In genomic region chr13:60225736-60226135, GRCm38 (mm10) we compare ENCODE assay signal across 9 mouse cellular contexts. TPM values are rescaled to one million over a fixed set of nuclear protein-coding genes. Genes with fewer than 3 reads are reported as not detected.
DNase-seq lines count a peak whose midpoint lies in the region; ATAC-seq and TF ChIP-seq lines count a peak whose summit lies in the region.
"Had no signal": no experiment of that assay in that cellular context is flagged by ENCODE, and none has a peak within 500 bp of the region (broad histone marks: within the 10 kb centered on the region; RNA-seq: fewer than 3 reads in every experiment).

No protein-coding gene starts in this region.

- peak overlapping the region; percentile 41; the same call in 1 of the 2 replicates for H3K27ac ChIP-seq in intestine, postnatal 0 days (ENCODE audit: low read depth, low read length)
- H3K27ac ChIP-seq in stomach, embryonic 14.5 days (ENCODE audit: low read length): peak overlapping the region; percentile 84
- H3K27ac ChIP-seq: liver, embryonic 14.5 days had no signal

- no peaks in the 10 kb centered on the region for H3K36me3 ChIP-seq in intestine, postnatal 0 days (ENCODE audit: control insufficient read depth, insufficient read depth)
- H3K36me3 ChIP-seq in stomach, embryonic 14.5 days (ENCODE audit: control insufficient read depth, insufficient read depth, low read length): no peaks in the 10 kb centered on the region

- H3K4me1 ChIP-seq in intestine, postnatal 0 days (replicated peaks; ENCODE audit: control insufficient read depth, insufficient read depth, low read length): no peaks in the 10 kb centered on the region
- H3K4me1 ChIP-seq in stomach, embryonic 14.5 days (ENCODE audit: control insufficient read depth, insufficient read depth, low read length): peaks cover 23% of the 10 kb centered on the region

- DNase-seq in ovary, postnatal 14 days (ENCODE audit: low spot score): peak; percentile 31
- no peak for DNase-seq in ovary, postnatal 10 days (ENCODE audit: low spot score)
- peak; percentile 80 for DNase-seq in gonadal fat pad, adult 2 months (ENCODE audit: low read depth)
- no peak for DNase-seq in spleen, adult 18-20 months
- DNase-seq in right cerebral cortex, postnatal 25 days: no peak
- DNase-seq in layer of hippocampus, adult 18-20 months (ENCODE audit: low spot score in 2 of 2): no peak

- ATAC-seq in intestine, postnatal 0 days: no peak
- no peak for ATAC-seq in stomach, embryonic 14.5 days (ENCODE audit: insufficient number of reproducible peaks, insufficient read depth, low FRiP score, low read depth)

- TF ChIP-seq CTCF in intestine, postnatal 0 days (IDR thresholded peaks at IDR 0.05; ENCODE audit: low read depth): no peak

- H3K9ac ChIP-seq in intestine, postnatal 0 days (ENCODE audit: low read depth, low read length): no peak overlapping the region
- no peak overlapping the region for H3K9ac ChIP-seq in stomach, embryonic 14.5 days (replicated peaks; ENCODE audit: low read depth, low read length)
- H3K9ac ChIP-seq: liver, embryonic 14.5 days had no signal

- no peaks in the 10 kb centered on the region for H3K9me3 ChIP-seq in intestine, postnatal 0 days (ENCODE audit: control insufficient read depth)
- H3K9me3 ChIP-seq in stomach, embryonic 14.5 days (ENCODE audit: control insufficient read depth, low read depth, low read length): peaks cover 4% of the 10 kb centered on the region; the same call in 1 of the 2 replicates

- 4% methylated on average over 1 of the region's 1 CpGs for WGBS in intestine, postnatal 0 days
- WGBS in stomach, embryonic 14.5 days: 29% methylated on average over 1 of the region's 1 CpGs

- H3K4me3 ChIP-seq in intestine, postnatal 0 days (ENCODE audit: low read depth, low read length): no peak overlapping the region
- H3K4me3 ChIP-seq in stomach, embryonic 14.5 days (ENCODE audit: low read depth, low read length): no peak overlapping the region

- H3K4me2 ChIP-seq in intestine, postnatal 0 days (replicated peaks; ENCODE audit: low read depth): peak overlapping the region; percentile 3; the same call in 1 of the 2 replicates
- peak overlapping the region; percentile 20; the same call in 1 of the 2 replicates for H3K4me2 ChIP-seq in stomach, embryonic 14.5 days (replicated peaks; ENCODE audit: low read depth, low read length)

- no peaks in the 10 kb centered on the region for H3K27me3 ChIP-seq in intestine, postnatal 0 days (replicated peaks; ENCODE audit: control insufficient read depth, insufficient read depth, low read length)
- H3K27me3 ChIP-seq in stomach, embryonic 14.5 days (ENCODE audit: control insufficient read depth, insufficient read depth, low read length): no peaks in the 10 kb centered on the region

RNA-seq across cellular contexts. Expression of gene Gas1, which starts 48.6 kb away (rescaled TPM):
- polyA plus RNA-seq in gonadal fat pad, adult 2 months (2012; rRNA removed): 74.7 and 120 TPM in 2 replicates
- 41.5 and 44.4 TPM in 2 replicates for polyA plus RNA-seq in intestine, postnatal 0 days (2015; fragmentation: Nextera tagmentation; extraction: Ambion mirVana)
- polyA plus RNA-seq in stomach, embryonic 14.5 days (2014; fragmentation: Nextera tagmentation; extraction: Ambion mirVana): 82.3 and 109 TPM in 2 replicates
- total RNA-seq in layer of hippocampus, adult 18-20 months (2021): 1 to 10 TPM; 7.9 to 9.6 TPM

Comparison
In these comparisons a context has a peak if more than half of its experiments do, and no peak if none do; other contexts are left out.
1. DNase-seq: peak in ovary, postnatal 14 days (single experiment) and gonadal fat pad, adult 2 months (single experiment); none in ovary, postnatal 10 days (single experiment), spleen, adult 18-20 months (0 of 2), right cerebral cortex, postnatal 25 days (single experiment) and layer of hippocampus, adult 18-20 months (0 of 2).